Mouse (Mus musculus) limb, embryonic 15.5 days (tissue): Measurements from ENCODE around the gene Mef2d. TPM values are rescaled to one million over a fixed set of nuclear protein-coding genes. Genes with fewer than 3 reads are reported as not detected.

ENCODE experiments used
- ATAC-seq: fragments of 200-750 bp; cut with Nextera tagmentation; 2 replicates; pipeline ENCODE4 v1.8.0; 2017; ENCODE audit warnings: low read depth, moderate TSS enrichment; ENCODE audit not compliant: insufficient number of reproducible peaks, low FRiP score, low TSS enrichment
- H3K27ac ChIP-seq: fragments of 300-500 bp; sonication (generic); 2 replicates; pipeline ENCODE4 v1.5.1; 2015; ENCODE audit warnings: moderate library complexity, mild to moderate bottlenecking, inconsistent platforms
- H3K27me3 ChIP-seq: fragments of 300-500 bp; sonication (generic); 2 replicates; pipeline ENCODE4 v1.6.1; 2015; ENCODE audit warnings: inconsistent platforms
- H3K36me3 ChIP-seq: fragments of 300-500 bp; sonication (generic); 2 replicates; pipeline ENCODE4 v1.6.1; 2015; ENCODE audit warnings: inconsistent platforms
- H3K4me1 ChIP-seq: fragments of 300-500 bp; sonication (generic); 2 replicates; pipeline ENCODE4 v1.6.1; 2015; ENCODE audit warnings: inconsistent platforms
- H3K4me2 ChIP-seq: fragments of 300-500 bp; sonication (generic); 2 replicates; pipeline ENCODE4 v1.6.1; 2015; ENCODE audit warnings: mild to moderate bottlenecking, inconsistent platforms
- H3K4me3 ChIP-seq: fragments of 300-500 bp; sonication (generic); 2 replicates; pipeline ENCODE4 v1.5.1; 2015; ENCODE audit warnings: mild to moderate bottlenecking, inconsistent platforms
- H3K9ac ChIP-seq: fragments of 300-500 bp; sonication (generic); 2 replicates; pipeline ENCODE4 v1.6.1; 2015; ENCODE audit warnings: inconsistent platforms
- H3K9me3 ChIP-seq: fragments of 300-500 bp; sonication (generic); 2 replicates; pipeline ENCODE4 v1.6.1; 2016; ENCODE audit warnings: inconsistent platforms
- WGBS: fragments of 180-500 bp; shearing (Covaris S2); methylation state at CpG from one replicate; pipeline ENCODE4 v1.1.7; 2015; 5-methylcytosine and 5-hydroxymethylcytosine counted together
- microRNA-seq: library from miRNA; unstranded; fragments of <30 nt; microRNA quantifications from one replicate; pipeline ENCODE4, GENCODE M21; 2016
- polyA plus RNA-seq: library from polyadenylated mRNA; unstranded; fragments of >200 nt; fragmentation: Nextera tagmentation; extraction: Ambion mirVana; gene quantifications from 2 replicates; pipeline ENCODE4 v1.2.1, GENCODE M21; 2015

Gene Mef2d
- polyA plus RNA-seq, 1 experiment from 2014 or later, result 23.3 TPM

DNA sequence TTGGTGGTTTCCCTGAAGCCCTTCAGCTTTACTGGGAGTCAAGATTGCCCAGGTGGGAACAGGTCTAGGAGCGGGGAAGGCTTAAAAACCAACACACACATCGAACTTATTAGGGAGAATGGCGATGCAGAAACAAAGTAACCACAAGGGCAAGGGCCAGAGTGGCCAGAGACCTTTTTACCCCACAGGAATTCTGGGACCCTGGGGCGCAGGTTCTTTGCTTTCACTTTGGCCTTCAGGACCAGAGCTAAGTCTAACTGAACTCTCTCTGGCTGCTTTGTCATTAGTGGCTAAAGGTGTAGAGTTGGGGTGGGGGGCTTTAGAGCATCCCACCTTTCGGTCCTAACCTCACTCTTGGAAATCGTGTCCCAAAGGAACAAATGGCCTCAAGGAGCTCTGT lies 73.9 kb downstream of the Mef2d start:
- WGBS, result 6% methylated on average over 6 of the region's 6 CpGs
- no peak overlapping the region for H3K4me2 ChIP-seq
- peaks cover 19% of the 10 kb centered on the region for H3K4me1 ChIP-seq
- H3K36me3 ChIP-seq, result no peaks in the 10 kb centered on the region
- peaks cover 97% of the 10 kb centered on the region for H3K27me3 ChIP-seq
- H3K4me3 ChIP-seq, result no peak overlapping the region
- no peak overlapping the region for H3K27ac ChIP-seq
- H3K9me3 ChIP-seq, result no peaks in the 10 kb centered on the region
- H3K9ac ChIP-seq, result no peak overlapping the region
- no peak for ATAC-seq

DNA sequence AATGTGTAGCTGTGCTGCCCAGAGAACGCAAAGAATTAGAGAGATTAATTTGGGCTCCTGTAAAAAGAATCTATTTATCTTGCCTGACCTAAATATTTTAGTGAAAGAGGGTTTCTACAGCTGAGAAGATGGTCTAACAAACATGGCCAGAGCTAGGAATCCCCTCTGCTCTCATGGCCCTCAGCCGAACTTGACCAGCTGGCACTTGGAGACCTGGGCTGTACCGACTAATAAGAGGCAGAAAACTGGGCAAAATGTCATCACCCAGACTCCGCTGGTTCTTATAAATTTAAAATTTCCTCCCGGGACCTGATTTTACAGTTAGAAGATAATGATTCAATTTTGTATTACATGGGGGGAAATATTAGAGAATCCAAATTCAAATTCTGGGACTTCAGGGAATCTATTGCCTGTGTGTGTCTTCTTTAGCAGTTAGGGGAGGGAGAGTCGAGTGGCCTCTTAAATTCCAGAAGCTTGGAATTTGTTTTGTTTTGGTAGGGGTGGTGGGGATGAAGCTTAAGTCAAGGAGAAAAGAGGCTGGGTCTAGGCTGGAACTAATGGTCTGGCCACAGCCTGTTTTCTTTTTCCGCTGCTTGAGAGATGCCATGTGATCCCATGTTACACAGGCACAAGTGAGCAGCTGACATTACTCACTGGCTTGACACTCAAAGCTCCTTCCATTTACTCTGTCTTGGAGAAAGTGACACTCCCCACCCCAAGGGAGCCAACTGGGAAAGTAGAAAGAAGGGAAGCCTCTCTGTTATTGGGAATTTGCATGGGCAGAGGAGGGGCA lies 74.6 kb downstream of the Mef2d start:
- H3K4me2 ChIP-seq, result no peak overlapping the region
- no peak overlapping the region for H3K9ac ChIP-seq
- H3K27me3 ChIP-seq, result peaks cover 97% of the 10 kb centered on the region
- H3K9me3 ChIP-seq, result no peaks in the 10 kb centered on the region
- no peaks in the 10 kb centered on the region for H3K36me3 ChIP-seq
- 7% methylated on average over 7 of the region's 7 CpGs for WGBS
- H3K4me1 ChIP-seq, result peaks cover 19% of the 10 kb centered on the region
- H3K4me3 ChIP-seq, result no peak overlapping the region
- ATAC-seq, result no peak
- no peak overlapping the region for H3K27ac ChIP-seq

DNA sequence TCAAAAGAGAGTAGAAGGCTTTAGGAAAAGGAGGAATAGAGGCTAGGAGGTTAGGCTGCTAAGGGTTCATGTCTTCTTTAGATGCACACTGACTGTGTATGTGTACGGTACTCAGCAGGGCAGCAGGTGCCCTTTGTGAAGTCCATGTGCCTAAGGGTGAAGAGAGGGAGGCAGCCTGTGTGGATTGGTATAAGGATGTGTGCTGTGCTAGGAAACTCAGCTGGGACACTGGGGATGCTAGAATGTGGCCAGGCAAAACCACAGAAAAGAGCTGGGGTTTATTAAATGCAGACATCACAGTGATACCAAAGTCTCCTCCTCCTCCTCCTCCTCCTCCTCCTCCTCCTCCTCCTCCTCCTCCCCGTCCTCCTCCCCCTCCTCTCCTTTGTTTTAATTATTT lies 75.5 kb downstream of the Mef2d start:
- H3K27me3 ChIP-seq, result peaks cover 97% of the 10 kb centered on the region
- H3K4me2 ChIP-seq, result no peak overlapping the region
- no peaks in the 10 kb centered on the region for H3K36me3 ChIP-seq
- ATAC-seq, result no peak
- no peak overlapping the region for H3K9ac ChIP-seq
- no peaks in the 10 kb centered on the region for H3K9me3 ChIP-seq
- no peak overlapping the region for H3K27ac ChIP-seq
- WGBS, result 41% methylated on average over 1 of the region's 2 CpGs
- H3K4me3 ChIP-seq, result no peak overlapping the region
- peaks cover 19% of the 10 kb centered on the region for H3K4me1 ChIP-seq

DNA sequence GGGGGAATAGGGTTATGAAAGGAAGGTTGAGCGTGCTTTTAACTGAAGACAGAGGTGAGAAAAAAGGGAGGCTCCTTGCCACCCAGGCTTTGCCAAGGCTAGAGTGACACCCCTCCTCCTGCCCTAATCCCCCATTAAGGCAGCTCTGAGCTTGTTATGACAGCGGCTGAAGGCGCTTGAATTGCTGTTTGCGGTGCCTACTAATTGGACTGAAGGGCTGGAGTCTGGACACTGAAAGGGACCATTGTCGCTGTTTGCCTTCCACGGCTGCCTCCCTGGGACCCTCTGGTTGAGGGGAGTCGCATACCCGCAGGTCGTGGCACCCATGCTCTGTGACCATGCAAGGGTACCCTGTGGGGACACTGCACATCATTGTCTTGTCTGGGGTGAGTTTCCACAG lies 77.8 kb downstream of the Mef2d start:
- no peak overlapping the region for H3K9ac ChIP-seq
- H3K4me2 ChIP-seq, result no peak overlapping the region
- no peaks in the 10 kb centered on the region for H3K9me3 ChIP-seq
- peaks cover 91% of the 10 kb centered on the region for H3K27me3 ChIP-seq
- WGBS, result 22% methylated on average over 9 of the region's 9 CpGs
- ATAC-seq, result no peak
- peaks cover 11% of the 10 kb centered on the region for H3K4me1 ChIP-seq
- H3K36me3 ChIP-seq, result no peaks in the 10 kb centered on the region
- H3K4me3 ChIP-seq, result no peak overlapping the region
- no peak overlapping the region for H3K27ac ChIP-seq

DNA sequence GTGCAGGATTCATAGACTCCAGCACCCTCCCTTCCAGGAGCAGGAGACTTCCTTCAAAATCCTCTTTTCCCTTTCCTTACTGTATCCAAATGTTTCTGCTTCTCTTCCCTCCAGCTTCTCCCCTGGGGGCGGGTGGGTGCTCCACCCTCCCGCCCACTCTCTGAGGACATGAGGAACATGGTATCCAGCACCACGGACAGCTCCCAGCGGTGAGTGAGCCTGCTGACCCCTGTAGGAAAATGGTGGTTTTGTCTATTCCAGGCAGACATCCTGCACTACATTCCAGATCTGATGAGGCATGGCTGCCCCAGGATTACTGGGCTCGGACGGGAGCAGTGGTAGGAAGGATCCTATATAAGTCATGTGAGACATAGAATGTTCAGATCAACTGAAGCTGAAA lies 78.7 kb downstream of the Mef2d start:
- no peak overlapping the region for H3K4me2 ChIP-seq
- no peak overlapping the region for H3K27ac ChIP-seq
- H3K4me1 ChIP-seq, result peaks cover 2% of the 10 kb centered on the region
- H3K9ac ChIP-seq, result no peak overlapping the region
- 4% methylated on average over 6 of the region's 6 CpGs for WGBS
- peaks cover 91% of the 10 kb centered on the region for H3K27me3 ChIP-seq
- no peak for ATAC-seq
- no peaks in the 10 kb centered on the region for H3K9me3 ChIP-seq
- no peak overlapping the region for H3K4me3 ChIP-seq
- H3K36me3 ChIP-seq, result no peaks in the 10 kb centered on the region

Small RNA genes lying within 50 kb of the gene (microRNA-seq; reads per million reads assigned to microRNA genes)
- gene Gm25641 (not detected), gene Mir3093 (not detected), gene Mir9-1 (not detected)

Other genes starting within 250 kb of the Mef2d start
- 223 and 241 TPM in 2 replicates for gene Hdgf, start 236.1 kb upstream of the Mef2d start, polyA plus RNA-seq
- 62.9 and 64.3 TPM in 2 replicates for gene Mrpl24, start 222.9 kb upstream of the Mef2d start, polyA plus RNA-seq
- 48.5 and 56.0 TPM in 2 replicates for gene Isg20l2, start 212.1 kb upstream of the Mef2d start, polyA plus RNA-seq
- gene Rrnad1, start 211.7 kb upstream of the Mef2d start, polyA plus RNA-seq, result 18.4 and 18.5 TPM in 2 replicates
- 249 and 274 TPM in 2 replicates for gene Crabp2, start 193.7 kb upstream of the Mef2d start, polyA plus RNA-seq
- gene Nes, start 171.3 kb upstream of the Mef2d start, polyA plus RNA-seq, result 26.6 and 37.2 TPM in 2 replicates
- gene Bcan, start 142.1 kb upstream of the Mef2d start, polyA plus RNA-seq, result 0.72 and 1.1 TPM in 2 replicates
- gene Hapln2, start 114.8 kb upstream of the Mef2d start, polyA plus RNA-seq, result not detected in 2 replicates
- 29.4 and 32.6 TPM in 2 replicates for gene Gpatch4, start 99.3 kb upstream of the Mef2d start, polyA plus RNA-seq
- gene Naxe, start 83.9 kb upstream of the Mef2d start, polyA plus RNA-seq, result 184 and 193 TPM in 2 replicates
- not detected in 2 replicates for gene Ttc24, start 64.1 kb upstream of the Mef2d start, polyA plus RNA-seq
- 17.6 and 17.8 TPM in 2 replicates for gene Iqgap3, start 60.4 kb upstream of the Mef2d start, polyA plus RNA-seq
- gene Rhbg, start 112.3 kb downstream of the Mef2d start, polyA plus RNA-seq, result 24.1 and 25.6 TPM in 2 replicates
- gene Gm38392, start 144.8 kb downstream of the Mef2d start, polyA plus RNA-seq, result 2.0 and 4.1 TPM in 2 replicates
- gene Tsacc, start 154.6 kb downstream of the Mef2d start, polyA plus RNA-seq, result 9.9 and 12.0 TPM in 2 replicates
- 440 and 451 TPM in 2 replicates for gene Cct3, start 154.7 kb downstream of the Mef2d start, polyA plus RNA-seq
- 198 and 199 TPM in 2 replicates for gene Glmp, start 182.7 kb downstream of the Mef2d start, polyA plus RNA-seq
- 36.0 and 37.2 TPM in 2 replicates for gene Tmem79, start 193.8 kb downstream of the Mef2d start, polyA plus RNA-seq
- gene Smg5, start 193.9 kb downstream of the Mef2d start, polyA plus RNA-seq, result 42.7 and 42.9 TPM in 2 replicates
- gene Paqr6, start 222.2 kb downstream of the Mef2d start, polyA plus RNA-seq, result 16.4 and 16.9 TPM in 2 replicates
- gene Bglap3, start 230.4 kb downstream of the Mef2d start, polyA plus RNA-seq, result 34.8 and 39.9 TPM in 2 replicates
- 1.5 and 2.4 TPM in 2 replicates for gene Bglap2, start 236.3 kb downstream of the Mef2d start, polyA plus RNA-seq
- 0.88 and 1.7 TPM in 2 replicates for gene Bglap, start 242.1 kb downstream of the Mef2d start, polyA plus RNA-seq